Mouse (Mus musculus) forebrain, embryonic 11.5 days (tissue): ENCODE results near the gene Ptn. TPM values are rescaled to one million over a fixed set of nuclear protein-coding genes. Genes with fewer than 3 reads are reported as not detected.

Experiments used
- ATAC-seq: fragments of 200-750 bp; cut with Nextera tagmentation; replicated peaks from 2 replicates; pipeline ENCODE4 v1.8.0; 2017; ENCODE audit warnings: moderate TSS enrichment; ENCODE audit not compliant: low FRiP score
- DNase-seq: peaks from one replicate; pipeline ENCODE4 v3.0.0-alpha.2; 2017; ENCODE audit warnings: low spot score
- H3K27ac ChIP-seq: fragments of 300-500 bp; sonication (generic); 2 replicates; pipeline ENCODE4 v1.5.1; 2014; ENCODE audit warnings: low read depth, low read length
- H3K27me3 ChIP-seq: fragments of 300-500 bp; sonication (generic); 2 replicates; pipeline ENCODE4 v1.6.1; 2014; ENCODE audit warnings: mild to moderate bottlenecking, low read length, mixed read lengths; ENCODE audit not compliant: control insufficient read depth, insufficient read depth
- H3K36me3 ChIP-seq: fragments of 300-500 bp; sonication (generic); 2 replicates; pipeline ENCODE4 v1.6.1; 2014; ENCODE audit warnings: mild to moderate bottlenecking, low read length, moderate library complexity, mixed read lengths; ENCODE audit not compliant: control insufficient read depth, insufficient read depth
- H3K4me1 ChIP-seq: fragments of 300-500 bp; sonication (generic); replicated peaks from 2 replicates; pipeline ENCODE4 v1.6.1; 2014; ENCODE audit warnings: low read length, mixed read lengths; ENCODE audit not compliant: control insufficient read depth, insufficient read depth
- H3K4me2 ChIP-seq: fragments of 300-500 bp; sonication (generic); 2 replicates; pipeline ENCODE4 v1.6.1; 2014; ENCODE audit warnings: low read depth, mild to moderate bottlenecking, low read length, moderate library complexity, mixed read lengths; ENCODE audit not compliant: severe bottlenecking
- H3K4me3 ChIP-seq: fragments of 300-500 bp; sonication (generic); 2 replicates; pipeline ENCODE4 v1.5.1; 2014; ENCODE audit warnings: low read depth, low read length
- H3K9ac ChIP-seq: fragments of 300-500 bp; sonication (generic); 2 replicates; pipeline ENCODE4 v1.6.1; 2014; ENCODE audit warnings: low read length
- H3K9me3 ChIP-seq: fragments of 300-500 bp; sonication (generic); 2 replicates; pipeline ENCODE4 v1.6.1; 2016; ENCODE audit warnings: low read length, mixed read lengths; ENCODE audit not compliant: control insufficient read depth
- WGBS: fragments of 180-500 bp; shearing (Covaris S2); extraction: QIAGEN DNeasy Blood & Tissue Kit; methylation state at CpG from one replicate; pipeline ENCODE4 v1.1.7; 2014; 5-methylcytosine and 5-hydroxymethylcytosine counted together
- polyA plus RNA-seq: library from polyadenylated mRNA; unstranded; fragments of >200 nt; fragmentation: Nextera tagmentation; extraction: Ambion mirVana; gene quantifications from 2 replicates; pipeline ENCODE4 v1.2.1, GENCODE M21; 2014

Ptn gene
- polyA plus RNA-seq, 1 experiment from 2014 or later = 192 TPM

DNA sequence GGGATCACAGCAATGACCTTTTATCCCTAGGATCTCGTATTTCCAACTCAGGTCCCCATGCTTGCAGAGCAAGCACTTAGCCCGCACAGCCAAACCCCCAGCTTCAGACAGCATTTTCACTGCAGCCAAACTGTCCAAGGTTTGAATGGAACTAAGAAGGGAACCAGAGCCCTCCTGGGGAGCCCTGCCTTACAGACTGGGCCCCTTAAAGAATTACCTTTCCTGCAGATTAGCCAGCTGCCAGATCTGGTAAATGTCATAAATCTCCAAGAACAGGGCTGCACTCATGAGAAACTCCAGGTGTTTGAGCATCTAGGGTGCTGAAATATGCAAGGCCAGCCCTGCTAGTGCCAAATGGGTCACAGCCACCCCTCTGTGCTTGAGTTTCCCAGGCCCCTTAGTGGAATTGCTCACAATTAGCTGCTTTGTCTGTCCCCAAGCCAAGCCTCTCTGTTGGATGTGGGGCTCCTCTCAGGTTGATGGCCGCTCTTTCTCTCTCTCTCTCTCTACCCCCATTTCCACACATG is 25.3 kb downstream of the Ptn start:
- Histone ChIP-seq H3K4me1 (peaks cover 16% of the 10 kb centered on the region), H3K4me2 (no peak overlapping the region), H3K27me3 (no peaks in the 10 kb centered on the region), H3K36me3 (no peaks in the 10 kb centered on the region), H3K9ac (no peak overlapping the region), H3K27ac (no peak overlapping the region), H3K4me3 (no peak overlapping the region), H3K9me3 (no peaks in the 10 kb centered on the region)
- WGBS = 19% methylated on average over 3 of the region's 3 CpGs
- ATAC-seq = no peak
- no peak for DNase-seq

DNA sequence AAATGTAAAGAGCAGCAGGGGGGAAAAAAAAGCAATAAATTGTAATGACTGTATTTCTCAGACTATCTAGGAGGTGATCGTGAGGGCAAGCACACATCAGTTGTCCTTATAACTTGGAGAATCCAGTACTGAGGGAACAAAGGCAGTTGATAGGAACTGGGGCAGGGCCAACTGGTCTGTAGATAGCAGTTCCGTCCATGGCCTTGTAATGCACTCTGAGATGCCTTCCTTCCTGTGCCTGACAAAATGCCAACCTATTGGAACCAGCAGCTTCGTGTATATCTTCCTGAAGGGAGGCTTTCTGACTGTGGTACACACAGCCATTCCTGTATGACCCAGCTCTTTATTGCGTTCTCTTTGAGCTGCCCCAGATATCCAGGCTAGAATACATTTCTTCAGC is 27.5 kb downstream of the Ptn start:
- no peak overlapping the region for H3K4me3 ChIP-seq
- H3K9ac ChIP-seq = no peak overlapping the region
- H3K27me3 ChIP-seq = no peaks in the 10 kb centered on the region
- DNase-seq (no peak), ATAC-seq (no peak)
- H3K36me3 ChIP-seq = no peaks in the 10 kb centered on the region
- H3K4me2 ChIP-seq = no peak overlapping the region
- peaks cover 17% of the 10 kb centered on the region for H3K4me1 ChIP-seq
- WGBS = 83% methylated on average over 4 of the region's 4 CpGs
- no peak overlapping the region for H3K27ac ChIP-seq
- H3K9me3 ChIP-seq = no peaks in the 10 kb centered on the region

DNA sequence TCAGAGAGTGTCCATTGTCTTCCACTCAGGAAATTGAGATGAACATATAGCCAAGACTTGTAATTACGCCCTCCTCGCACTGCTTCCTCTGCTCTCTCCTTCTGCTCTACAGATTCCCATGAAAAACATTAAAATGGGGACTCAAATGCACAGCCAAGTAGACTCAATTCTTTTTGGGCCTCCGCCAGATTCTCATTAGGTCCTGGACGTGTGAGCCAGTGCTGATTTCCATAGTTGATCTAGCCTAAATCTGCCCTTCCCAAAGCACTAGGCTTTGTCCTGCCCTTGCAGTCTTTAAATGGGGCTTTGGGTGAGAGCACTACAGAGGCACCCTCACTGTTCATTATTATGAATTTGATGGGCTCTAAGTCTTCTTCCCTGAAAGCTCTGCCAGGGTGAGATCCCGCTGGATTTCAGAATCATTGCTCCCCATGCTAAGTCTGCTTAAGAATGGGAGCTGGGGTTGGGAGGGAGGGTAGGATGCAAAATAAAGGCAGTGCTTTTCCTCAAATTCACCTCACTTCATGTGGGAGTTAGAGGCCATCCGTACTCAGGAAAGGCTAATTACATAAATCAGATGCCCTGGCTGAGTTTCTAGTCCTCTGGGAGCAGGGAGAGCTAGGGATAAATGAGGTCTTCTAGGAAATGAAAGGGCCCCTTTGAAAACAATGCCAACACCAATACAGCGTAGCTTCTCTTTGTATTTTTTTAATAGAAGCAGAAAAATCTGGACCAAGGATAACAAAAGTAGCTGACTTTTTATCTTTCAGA is 32.3 kb downstream of the Ptn start:
- peak; percentile 56; the same call in 1 of the 2 replicates for ATAC-seq
- WGBS = 32% methylated on average over 7 of the region's 7 CpGs
- H3K36me3 ChIP-seq = no peaks in the 10 kb centered on the region
- DNase-seq = no peak
- no peak overlapping the region for H3K4me3 ChIP-seq
- H3K9me3 ChIP-seq = no peaks in the 10 kb centered on the region
- no peaks in the 10 kb centered on the region for H3K27me3 ChIP-seq
- H3K4me2 ChIP-seq = no peak overlapping the region
- peak overlapping the region; percentile 44 for H3K27ac ChIP-seq
- H3K4me1 ChIP-seq = peaks cover 17% of the 10 kb centered on the region; the same call in 1 of the 2 replicates
- no peak overlapping the region for H3K9ac ChIP-seq

DNA sequence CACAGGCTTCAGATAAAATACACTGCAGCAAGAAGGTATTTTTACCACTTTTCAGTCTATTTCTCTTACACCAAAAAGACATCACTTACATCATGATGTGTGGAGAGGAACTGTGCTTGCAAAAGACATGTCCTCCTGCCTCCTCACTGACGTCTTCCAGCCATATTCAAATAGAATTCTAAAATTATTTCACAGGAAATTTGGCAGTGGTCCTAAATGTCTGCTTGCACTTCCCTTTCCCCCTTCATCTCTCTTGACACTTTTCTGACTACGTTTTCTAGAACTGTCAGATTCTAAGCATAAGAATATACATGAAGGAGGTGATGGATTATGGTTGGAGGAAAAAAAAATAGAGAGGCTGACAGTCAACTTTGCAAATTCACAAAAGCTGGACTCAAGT is 33.0 kb downstream of the Ptn start:
- DNase-seq = no peak

DNA sequence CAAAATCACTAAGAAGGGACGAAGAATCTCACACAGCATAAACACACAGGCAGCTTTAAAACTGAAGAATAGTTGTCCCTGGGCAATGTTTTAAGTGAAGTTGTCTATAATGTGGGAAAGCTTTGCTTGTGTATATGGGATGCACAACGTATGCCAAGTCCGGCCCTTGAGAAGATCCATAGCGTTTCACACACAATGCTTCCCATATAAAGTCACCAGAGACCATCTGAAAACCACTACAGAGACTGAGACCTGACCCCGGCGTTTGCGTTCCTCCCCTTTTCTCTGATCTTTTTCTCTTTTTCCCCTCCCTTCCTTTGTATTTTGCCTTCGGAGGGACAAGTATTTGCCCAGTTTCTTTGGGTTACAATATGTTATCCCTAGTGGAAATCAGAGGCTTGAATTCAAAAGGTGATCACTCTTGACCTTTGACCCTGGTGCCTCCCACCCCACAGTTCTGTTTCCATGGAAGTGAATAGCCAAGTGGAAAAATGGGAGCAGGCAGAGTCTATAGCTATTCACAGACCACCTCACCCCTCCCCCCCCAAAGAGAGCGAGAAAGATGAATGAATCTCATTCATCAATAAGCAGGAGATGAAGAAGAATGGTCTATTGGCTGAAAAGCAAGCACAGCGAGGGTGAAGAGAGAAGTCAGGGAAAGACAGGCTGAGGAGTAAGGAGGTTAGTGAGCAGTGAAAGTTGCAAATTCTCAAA is 34.2 kb downstream of the Ptn start:
- Histone ChIP-seq H3K4me1 (peaks cover 17% of the 10 kb centered on the region; the same call in 1 of the 2 replicates), H3K4me2 (peak overlapping the region; percentile 29; the same call in 1 of the 2 replicates), H3K9me3 (no peaks in the 10 kb centered on the region), H3K4me3 (no peak overlapping the region), H3K9ac (no peak overlapping the region), H3K36me3 (no peaks in the 10 kb centered on the region), H3K27ac (peak overlapping the region; percentile 46; the same call in 1 of the 2 replicates), H3K27me3 (no peaks in the 10 kb centered on the region)
- peak; percentile 61 for DNase-seq
- 9% methylated on average over 10 of the region's 10 CpGs for WGBS
- ATAC-seq = peak; percentile 89

More for the DNA sequence above, 33.0 kb downstream of the Ptn start:
- no peaks in the 10 kb centered on the region for H3K36me3 ChIP-seq
- H3K4me2 ChIP-seq = no peak overlapping the region
- 63% methylated on average over 2 of the region's 2 CpGs for WGBS
- no peak overlapping the region for H3K9ac ChIP-seq
- ATAC-seq = no peak
- H3K4me1 ChIP-seq = peaks cover 17% of the 10 kb centered on the region; the same call in 1 of the 2 replicates
- no peak overlapping the region for H3K4me3 ChIP-seq
- H3K27ac ChIP-seq = no peak overlapping the region; the same call in 1 of the 2 replicates
- H3K27me3 ChIP-seq = no peaks in the 10 kb centered on the region
- no peaks in the 10 kb centered on the region for H3K9me3 ChIP-seq

DNA sequence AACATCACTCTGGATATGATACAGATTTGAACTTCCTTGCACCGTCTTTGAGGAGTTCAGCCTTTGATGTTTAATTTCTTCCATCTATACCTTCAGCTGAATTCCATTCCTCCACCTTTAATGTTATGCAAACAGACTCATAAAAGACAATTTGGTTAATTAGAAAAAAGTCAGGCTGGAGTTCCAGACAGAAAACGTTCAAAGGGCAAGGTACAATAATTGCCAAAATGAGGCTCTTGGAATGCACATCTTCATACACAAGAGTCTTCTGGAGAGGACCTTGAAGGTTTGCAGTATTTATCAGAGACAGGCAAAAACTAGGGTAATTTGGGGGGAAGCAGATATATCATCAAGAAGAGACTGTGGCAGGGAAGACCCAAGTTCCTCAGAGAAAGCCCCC is 37.5 kb downstream of the Ptn start:
- WGBS = 71% methylated on average over 2 of the region's 2 CpGs
- DNase-seq (no peak), ATAC-seq (no peak)
- Histone ChIP-seq H3K4me3 (no peak overlapping the region), H3K4me2 (no peak overlapping the region), H3K27me3 (no peaks in the 10 kb centered on the region), H3K4me1 (peaks cover 10% of the 10 kb centered on the region; the same call in 1 of the 2 replicates), H3K9ac (no peak overlapping the region), H3K9me3 (no peaks in the 10 kb centered on the region), H3K36me3 (no peaks in the 10 kb centered on the region), H3K27ac (no peak overlapping the region)

DNA sequence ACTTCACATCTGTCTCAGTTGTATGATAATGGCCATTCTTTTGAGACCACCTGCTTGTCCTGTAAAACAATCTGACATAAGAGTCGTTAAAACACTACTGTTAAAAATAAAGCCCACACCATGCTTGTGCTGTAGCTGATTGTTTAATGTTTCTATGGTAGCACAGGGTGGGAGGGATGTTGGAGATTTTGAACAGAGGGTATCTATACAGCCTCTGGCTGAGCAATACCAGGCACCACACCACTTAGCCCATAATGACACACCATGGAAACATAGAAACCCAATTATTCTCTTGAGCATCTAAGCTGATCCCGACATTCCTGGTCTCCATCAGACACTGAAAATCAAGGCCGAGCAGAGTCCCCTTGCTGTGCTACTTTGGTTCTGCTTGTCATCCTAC is 41.0 kb downstream of the Ptn start:
- WGBS = 62% methylated on average over 3 of the region's 3 CpGs
- no peaks in the 10 kb centered on the region; the same call in 1 of the 2 replicates for H3K36me3 ChIP-seq
- peak; percentile 58; the same call in 1 of the 2 replicates for ATAC-seq

DNA sequence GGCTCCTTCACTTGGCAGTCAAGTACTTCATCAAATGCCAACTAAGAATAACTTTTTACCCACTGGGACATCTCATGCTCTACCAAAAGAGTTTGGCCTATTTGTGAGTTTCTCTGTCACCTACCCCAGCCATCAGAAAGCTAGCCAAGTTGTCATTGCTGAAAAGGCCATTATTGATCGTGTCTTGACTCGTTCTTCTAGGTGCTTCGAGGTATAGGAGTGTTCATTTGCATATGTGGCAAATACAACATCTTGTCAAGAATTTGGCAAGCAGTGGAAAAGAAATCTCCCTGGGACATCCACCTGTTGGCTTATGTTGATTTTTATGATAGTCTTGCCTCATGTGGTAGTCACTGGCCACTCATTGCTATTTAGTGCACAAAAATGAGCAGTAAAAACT is 43.1 kb downstream of the Ptn start:
- ATAC-seq (no peak), DNase-seq (no peak)
- Histone ChIP-seq H3K4me1 (no peaks in the 10 kb centered on the region), H3K36me3 (no peaks in the 10 kb centered on the region; the same call in 1 of the 2 replicates), H3K9me3 (no peaks in the 10 kb centered on the region), H3K4me3 (no peak overlapping the region), H3K4me2 (no peak overlapping the region), H3K9ac (no peak overlapping the region), H3K27me3 (no peaks in the 10 kb centered on the region), H3K27ac (no peak overlapping the region)
- 90% methylated on average over 3 of the region's 3 CpGs for WGBS

More for the DNA sequence above, 41.0 kb downstream of the Ptn start:
- no peak overlapping the region for H3K4me2 ChIP-seq
- no peak overlapping the region for H3K4me3 ChIP-seq
- no peak for DNase-seq
- H3K9me3 ChIP-seq = no peaks in the 10 kb centered on the region
- no peak overlapping the region for H3K27ac ChIP-seq
- no peak overlapping the region for H3K9ac ChIP-seq
- H3K4me1 ChIP-seq = no peaks in the 10 kb centered on the region
- H3K27me3 ChIP-seq = no peaks in the 10 kb centered on the region
